16 mouse cellular contexts compared by ENCODE assay signal in genomic region chr1:61711523-61711922, GRCm38 (mm10).
"Had no signal": no experiment of that assay in that cellular context is flagged by ENCODE, and none has a peak within 500 bp of the region (broad histone marks: within the 10 kb centered on the region; RNA-seq: fewer than 3 reads in every experiment).

No protein-coding gene starts in this region.

- H3K4me2 ChIP-seq: neural tube, embryonic 13.5 days; neural tube, embryonic 15.5 days; stomach, embryonic 15.5 days had no signal

- H3K27me3 ChIP-seq: neural tube, embryonic 13.5 days; neural tube, embryonic 15.5 days; stomach, embryonic 15.5 days had no signal

- H3K4me3 ChIP-seq: neural tube, embryonic 13.5 days; neural tube, embryonic 15.5 days; stomach, embryonic 15.5 days had no signal

- H3K9ac ChIP-seq: neural tube, embryonic 13.5 days; neural tube, embryonic 15.5 days; stomach, embryonic 15.5 days had no signal

- H3K36me3 ChIP-seq: neural tube, embryonic 13.5 days; neural tube, embryonic 15.5 days; stomach, embryonic 15.5 days had no signal

- H3K4me1 ChIP-seq: neural tube, embryonic 13.5 days; neural tube, embryonic 15.5 days; stomach, embryonic 15.5 days had no signal

- DNase-seq: retina, postnatal 1 day; right cerebral cortex, adult 18-20 months; right cerebral cortex, postnatal 14 days; right cerebral cortex, postnatal 25 days; right cerebral cortex, postnatal 4 days; spleen, adult 18-20 months; thymus, adult 18-20 months; thymus, adult 2 months; thymus, postnatal 14 days; thymus, postnatal 25 days; thymus, postnatal 36 days; thymus, postnatal 4 days had no signal

- H3K9me3 ChIP-seq: neural tube, embryonic 13.5 days; neural tube, embryonic 15.5 days; stomach, embryonic 15.5 days had no signal

- H3K27ac ChIP-seq: neural tube, embryonic 13.5 days; neural tube, embryonic 15.5 days; stomach, embryonic 15.5 days; stomach, postnatal 0 days had no signal
